Mouse (Mus musculus) stomach, embryonic 16.5 days (tissue): ENCODE results near the gene Cep170. TPM values are rescaled to one million over a fixed set of nuclear protein-coding genes. Genes with fewer than 3 reads are reported as not detected.

Experiments used
- ATAC-seq: fragments of 200-750 bp; cut with Nextera tagmentation; 2 replicates; pipeline ENCODE4 v1.8.0; 2017; ENCODE audit warnings: moderate number of reproducible peaks, moderate TSS enrichment; ENCODE audit not compliant: insufficient read depth, low FRiP score
- H3K27ac ChIP-seq: fragments of 300-500 bp; sonication (generic); 2 replicates; pipeline ENCODE4 v1.5.1; 2014; ENCODE audit warnings: low read length
- H3K27me3 ChIP-seq: fragments of 300-500 bp; sonication (generic); 2 replicates; pipeline ENCODE4 v1.6.1; 2014; ENCODE audit warnings: low read length, control low read depth, mixed read lengths; ENCODE audit not compliant: control insufficient read depth, insufficient read depth
- H3K36me3 ChIP-seq: fragments of 300-500 bp; sonication (generic); 2 replicates; pipeline ENCODE4 v1.6.1; 2014; ENCODE audit warnings: low read length; ENCODE audit not compliant: control insufficient read depth, insufficient read depth
- H3K4me1 ChIP-seq: fragments of 300-500 bp; sonication (generic); 2 replicates; pipeline ENCODE4 v1.6.1; 2014; ENCODE audit warnings: low read length, control low read depth, mixed read lengths; ENCODE audit not compliant: control insufficient read depth, insufficient read depth
- H3K4me2 ChIP-seq: fragments of 300-500 bp; sonication (generic); 2 replicates; pipeline ENCODE4 v1.6.1; 2014; ENCODE audit warnings: low read depth, low read length, mixed read lengths
- H3K4me3 ChIP-seq: fragments of 300-500 bp; sonication (generic); replicated peaks from 2 replicates; pipeline ENCODE4 v1.5.1; 2014; ENCODE audit warnings: mild to moderate bottlenecking, low read length
- H3K9ac ChIP-seq: fragments of 300-500 bp; sonication (generic); 2 replicates; pipeline ENCODE4 v1.6.1; 2014; ENCODE audit warnings: low read length
- H3K9me3 ChIP-seq: fragments of 300-500 bp; sonication (generic); replicated peaks from 2 replicates; pipeline ENCODE4 v1.6.1; 2016; ENCODE audit warnings: low read length, control low read depth; ENCODE audit not compliant: control insufficient read depth
- WGBS: fragments of 180-500 bp; shearing (Covaris S2); extraction: QIAGEN DNeasy Blood & Tissue Kit; methylation state at CpG from one replicate; pipeline ENCODE4 v1.1.7; 2014; 5-methylcytosine and 5-hydroxymethylcytosine counted together
- polyA plus RNA-seq: library from polyadenylated mRNA; unstranded; fragments of >200 nt; fragmentation: Nextera tagmentation; extraction: Ambion mirVana; gene quantifications from 2 replicates; pipeline ENCODE4 v1.2.1, GENCODE M21; 2015

Cep170 gene
- polyA plus RNA-seq, 1 experiment from 2014 or later: 16.0 TPM

- H3K4me2 ChIP-seq: no peak overlapping the region
- H3K27ac ChIP-seq: no peak overlapping the region
- WGBS: 71% methylated on average over 2 of the region's 2 CpGs
- no peak overlapping the region for H3K9ac ChIP-seq
- H3K27me3 ChIP-seq: no peaks in the 10 kb centered on the region
- no peaks in the 10 kb centered on the region for H3K4me1 ChIP-seq
- H3K9me3 ChIP-seq: no peaks in the 10 kb centered on the region
- no peak overlapping the region for H3K4me3 ChIP-seq
- no peak for ATAC-seq
- H3K36me3 ChIP-seq: peaks cover 9% of the 10 kb centered on the region; the same call in 1 of the 2 replicates
These were observed 83.3 kb downstream of the Cep170 start for GRCm38 (mm10) chr1:176730528-176730927.

- H3K27me3 ChIP-seq: no peaks in the 10 kb centered on the region
- no peak overlapping the region for H3K9ac ChIP-seq
- ATAC-seq: no peak
- no peak overlapping the region for H3K4me2 ChIP-seq
- H3K4me3 ChIP-seq: no peak overlapping the region
- H3K9me3 ChIP-seq: no peaks in the 10 kb centered on the region
- no peak overlapping the region for H3K27ac ChIP-seq
- H3K4me1 ChIP-seq: no peaks in the 10 kb centered on the region
- peaks cover 9% of the 10 kb centered on the region; the same call in 1 of the 2 replicates for H3K36me3 ChIP-seq
- 79% methylated on average over 2 of the region's 2 CpGs for WGBS
These were observed 86.5 kb downstream of the Cep170 start for GRCm38 (mm10) chr1:176727372-176727771.

- no peak overlapping the region for H3K9ac ChIP-seq
- no peaks in the 10 kb centered on the region for H3K4me1 ChIP-seq
- no peak overlapping the region for H3K4me3 ChIP-seq
- no peak for ATAC-seq
- no peaks in the 10 kb centered on the region for H3K27me3 ChIP-seq
- H3K9me3 ChIP-seq: no peaks in the 10 kb centered on the region
- H3K4me2 ChIP-seq: no peak overlapping the region
- WGBS: 89% methylated on average over 20 of the region's 20 CpGs
- no peaks in the 10 kb centered on the region for H3K36me3 ChIP-seq
- H3K27ac ChIP-seq: no peak overlapping the region
These were observed 89.1 kb downstream of the Cep170 start for GRCm38 (mm10) chr1:176724771-176725170.

- WGBS: 68% methylated on average over 8 of the region's 8 CpGs
- no peak overlapping the region for H3K27ac ChIP-seq
- no peaks in the 10 kb centered on the region for H3K4me1 ChIP-seq
- no peak overlapping the region for H3K4me3 ChIP-seq
- no peaks in the 10 kb centered on the region for H3K36me3 ChIP-seq
- no peak overlapping the region for H3K9ac ChIP-seq
- no peak for ATAC-seq
- no peaks in the 10 kb centered on the region for H3K27me3 ChIP-seq
- no peaks in the 10 kb centered on the region for H3K9me3 ChIP-seq
- no peak overlapping the region for H3K4me2 ChIP-seq
These were observed 89.8 kb downstream of the Cep170 start for GRCm38 (mm10) chr1:176723858-176724713.

- Histone ChIP-seq H3K9me3 (no peaks in the 10 kb centered on the region), H3K27me3 (no peaks in the 10 kb centered on the region), H3K36me3 (no peaks in the 10 kb centered on the region), H3K9ac (no peak overlapping the region), H3K27ac (no peak overlapping the region), H3K4me2 (no peak overlapping the region), H3K4me3 (no peak overlapping the region), H3K4me1 (no peaks in the 10 kb centered on the region)
- WGBS: 32% methylated on average over 2 of the region's 2 CpGs
- ATAC-seq: no peak
These were observed 101.4 kb downstream of the Cep170 start for GRCm38 (mm10) chr1:176712436-176712835.

GRCm38 (mm10) chr1:176700226-176700625, 113.6 kb downstream of the Cep170 start:
- ATAC-seq: no peak
- Histone ChIP-seq H3K27me3 (no peaks in the 10 kb centered on the region), H3K36me3 (no peaks in the 10 kb centered on the region), H3K9me3 (no peaks in the 10 kb centered on the region), H3K9ac (no peak overlapping the region), H3K27ac (no peak overlapping the region), H3K4me2 (no peak overlapping the region), H3K4me1 (no peaks in the 10 kb centered on the region), H3K4me3 (no peak overlapping the region)
- WGBS: 88% methylated on average over 1 of the region's 1 CpGs

- Histone ChIP-seq H3K4me1 (no peaks in the 10 kb centered on the region), H3K27ac (no peak overlapping the region), H3K36me3 (no peaks in the 10 kb centered on the region), H3K9me3 (no peaks in the 10 kb centered on the region), H3K27me3 (no peaks in the 10 kb centered on the region), H3K4me3 (no peak overlapping the region), H3K4me2 (no peak overlapping the region), H3K9ac (no peak overlapping the region)
- ATAC-seq: no peak
These were observed 114.1 kb downstream of the Cep170 start for GRCm38 (mm10) chr1:176699793-176700192.

GRCm38 (mm10) chr1:176698647-176699046, 115.2 kb downstream of the Cep170 start:
- Histone ChIP-seq H3K36me3 (no peaks in the 10 kb centered on the region), H3K9me3 (no peaks in the 10 kb centered on the region), H3K27me3 (no peaks in the 10 kb centered on the region), H3K4me3 (no peak overlapping the region), H3K4me1 (no peaks in the 10 kb centered on the region), H3K9ac (no peak overlapping the region), H3K27ac (no peak overlapping the region), H3K4me2 (no peak overlapping the region)
- ATAC-seq: no peak
- WGBS: 77% methylated on average over 3 of the region's 3 CpGs

GRCm38 (mm10) chr1:176697091-176697490, 116.8 kb downstream of the Cep170 start:
- 13% methylated on average over 7 of the region's 7 CpGs for WGBS
- no peak overlapping the region for H3K4me3 ChIP-seq
- H3K27me3 ChIP-seq: no peaks in the 10 kb centered on the region
- ATAC-seq: no peak
- no peak overlapping the region for H3K9ac ChIP-seq
- H3K9me3 ChIP-seq: no peaks in the 10 kb centered on the region
- H3K4me2 ChIP-seq: no peak overlapping the region
- no peaks in the 10 kb centered on the region for H3K4me1 ChIP-seq
- H3K36me3 ChIP-seq: no peaks in the 10 kb centered on the region
- no peak overlapping the region for H3K27ac ChIP-seq
